24 mouse cellular contexts compared by ENCODE assay signal in the genomic region with DNA sequence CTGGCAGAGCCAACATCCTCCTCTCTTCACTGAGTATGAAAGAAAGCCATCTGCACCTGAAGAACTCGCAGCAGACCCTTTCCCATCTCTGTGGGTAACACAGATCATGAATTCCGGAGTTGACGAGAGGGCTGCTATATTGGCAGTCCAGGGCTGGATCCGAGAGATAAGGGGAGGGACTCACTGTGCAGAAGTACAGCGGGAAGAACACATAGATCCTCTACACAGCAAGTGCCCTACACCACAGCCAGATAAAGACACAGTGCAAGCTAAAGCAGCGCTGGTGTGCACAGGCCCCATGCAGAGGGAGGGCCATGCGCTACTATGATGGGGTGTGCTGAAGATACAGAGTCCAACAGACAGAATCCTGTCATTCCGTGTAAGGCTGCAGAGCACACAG. TPM values are rescaled to one million over a fixed set of nuclear protein-coding genes. Genes with fewer than 3 reads are reported as not detected.
DNase-seq lines count a peak whose midpoint lies in the region; ATAC-seq and TF ChIP-seq lines count a peak whose summit lies in the region.
"Had no signal": no experiment of that assay in that cellular context is flagged by ENCODE, and none has a peak within 500 bp of the region (broad histone marks: within the 10 kb centered on the region; RNA-seq: fewer than 3 reads in every experiment).

No protein-coding gene starts in this region.

- no peak overlapping the region for H3K27ac ChIP-seq in heart, embryonic 12.5 days (ENCODE audit: poor library complexity, severe bottlenecking)
- H3K27ac ChIP-seq in liver, embryonic 11.5 days (ENCODE audit: low read depth, low read length) = peak overlapping the region; percentile 75
- no peak overlapping the region for H3K27ac ChIP-seq in kidney, embryonic 14.5 days (ENCODE audit: low read depth, low read length)
- H3K27ac ChIP-seq in kidney, embryonic 16.5 days (ENCODE audit: low read length) = no peak overlapping the region
- H3K27ac ChIP-seq: forebrain, embryonic 15.5 days; neural tube, embryonic 12.5 days had no signal

- WGBS in heart, embryonic 12.5 days = 65% methylated on average over 8 of the region's 8 CpGs
- WGBS in liver, embryonic 11.5 days = 43% methylated on average over 8 of the region's 8 CpGs
- WGBS in kidney, embryonic 14.5 days = 87% methylated on average over 8 of the region's 8 CpGs
- 84% methylated on average over 8 of the region's 8 CpGs for WGBS in kidney, embryonic 16.5 days

- peaks cover 2% of the 10 kb centered on the region; the same call in 1 of the 2 replicates for H3K4me1 ChIP-seq in heart, embryonic 12.5 days (replicated peaks)
- H3K4me1 ChIP-seq in G1E (ENCODE audit: insufficient read depth, low read depth, low read length) = peaks cover 97% of the 10 kb centered on the region
- H3K4me1 ChIP-seq in liver, embryonic 11.5 days (replicated peaks; ENCODE audit: control insufficient read depth, insufficient read depth, low read length) = peaks cover 41% of the 10 kb centered on the region
- 0 out of 2 replicates have a peak, but pooled peaks cover 8% of the 10 kb centered on the region for H3K4me1 ChIP-seq in kidney, embryonic 14.5 days (ENCODE audit: control insufficient read depth, insufficient read depth, low read length)
- peaks cover 10% of the 10 kb centered on the region; the same call in 1 of the 2 replicates for H3K4me1 ChIP-seq in kidney, embryonic 16.5 days (ENCODE audit: insufficient read depth, low read length)

- H3K4me3 ChIP-seq in heart, embryonic 12.5 days = no peak overlapping the region
- peak overlapping the region; percentile 62; the same call in 1 of the 2 replicates for H3K4me3 ChIP-seq in G1E (ENCODE audit: low read depth, low read length)
- H3K4me3 ChIP-seq in liver, embryonic 11.5 days (ENCODE audit: low read depth, low read length) = no peak overlapping the region
- H3K4me3 ChIP-seq in kidney, embryonic 14.5 days (ENCODE audit: low read length) = no peak overlapping the region
- no peak overlapping the region for H3K4me3 ChIP-seq in kidney, embryonic 16.5 days (ENCODE audit: low read length)
- H3K4me3 ChIP-seq: forebrain, embryonic 15.5 days; megakaryocyte, embryonic 14.5 days; neural tube, embryonic 12.5 days had no signal

- DNase-seq in heart, adult 11 months = no peak
- DNase-seq in G1E (ENCODE audit: low spot score) = peak; percentile 75
- peak; percentile 84 for DNase-seq in MEL-GATA-1-ER (ENCODE audit: extremely low read depth, low read depth)
- no peak for DNase-seq in liver, embryonic 11.5 days (ENCODE audit: low spot score)
- no peak for DNase-seq in testis, postnatal 10 days (ENCODE audit: low spot score)
- DNase-seq: adrenal gland, postnatal 10 days; cerebellum, adult 11 months; cerebellum, postnatal 25 days; embryo, embryonic 11 days; gastrocnemius, postnatal 36 days; heart, postnatal 4 days; kidney, adult 18-20 months; kidney, postnatal 36 days; lung, adult 2 months; right cerebral cortex, adult 18-20 months; thymus, adult 18-20 months; thymus, postnatal 4 days had no signal

- no peaks in the 10 kb centered on the region for H3K9me3 ChIP-seq in heart, embryonic 12.5 days (replicated peaks)
- H3K9me3 ChIP-seq in G1E (replicated peaks) = no peaks in the 10 kb centered on the region
- H3K9me3 ChIP-seq in liver, embryonic 11.5 days (ENCODE audit: control insufficient read depth, low read length) = no peaks in the 10 kb centered on the region
- H3K9me3 ChIP-seq in kidney, embryonic 14.5 days (ENCODE audit: control insufficient read depth, low read length) = no peaks in the 10 kb centered on the region
- no peaks in the 10 kb centered on the region for H3K9me3 ChIP-seq in kidney, embryonic 16.5 days (ENCODE audit: low read length)
- H3K9me3 ChIP-seq: forebrain, embryonic 15.5 days; megakaryocyte, embryonic 14.5 days; neural tube, embryonic 12.5 days had no signal

- no peak overlapping the region for H3K4me2 ChIP-seq in heart, embryonic 12.5 days
- H3K4me2 ChIP-seq in liver, embryonic 11.5 days = peak overlapping the region; percentile 43
- no peak overlapping the region for H3K4me2 ChIP-seq in kidney, embryonic 14.5 days (replicated peaks; ENCODE audit: low read depth, low read length)
- no peak overlapping the region for H3K4me2 ChIP-seq in kidney, embryonic 16.5 days (replicated peaks; ENCODE audit: low read depth, low read length)
- H3K4me2 ChIP-seq: forebrain, embryonic 15.5 days; neural tube, embryonic 12.5 days had no signal

- H3K36me3 ChIP-seq in heart, embryonic 12.5 days = no peaks in the 10 kb centered on the region
- peaks cover 52% of the 10 kb centered on the region for H3K36me3 ChIP-seq in G1E (replicated peaks)
- no peaks in the 10 kb centered on the region for H3K36me3 ChIP-seq in liver, embryonic 11.5 days (ENCODE audit: control insufficient read depth, insufficient read depth, low read length)
- no peaks in the 10 kb centered on the region for H3K36me3 ChIP-seq in kidney, embryonic 14.5 days (ENCODE audit: control insufficient read depth, insufficient read depth, low read length)
- H3K36me3 ChIP-seq in kidney, embryonic 16.5 days (ENCODE audit: insufficient read depth, low read length) = no peaks in the 10 kb centered on the region
- H3K36me3 ChIP-seq: forebrain, embryonic 15.5 days; neural tube, embryonic 12.5 days had no signal

- no peak overlapping the region for H3K9ac ChIP-seq in heart, embryonic 12.5 days
- H3K9ac ChIP-seq in liver, embryonic 11.5 days (ENCODE audit: low read depth, low read length) = peak overlapping the region; percentile 34; the same call in 1 of the 2 replicates
- H3K9ac ChIP-seq in kidney, embryonic 14.5 days (ENCODE audit: low read depth, low read length) = no peak overlapping the region
- no peak overlapping the region for H3K9ac ChIP-seq in kidney, embryonic 16.5 days (replicated peaks; ENCODE audit: low read length)
- H3K9ac ChIP-seq: forebrain, embryonic 15.5 days; neural tube, embryonic 12.5 days had no signal

- no peak for TF ChIP-seq CTCF in G1E (IDR thresholded peaks at IDR 0.05; ENCODE audit: low read depth, low read length)

- H3K27me3 ChIP-seq in heart, embryonic 12.5 days (replicated peaks) = peaks cover 16% of the 10 kb centered on the region
- H3K27me3 ChIP-seq in G1E (ENCODE audit: insufficient read depth, low read length) = no peaks in the 10 kb centered on the region
- peaks cover 4% of the 10 kb centered on the region; the same call in 1 of the 2 replicates for H3K27me3 ChIP-seq in liver, embryonic 11.5 days (replicated peaks; ENCODE audit: control insufficient read depth, insufficient read depth, low read length)
- H3K27me3 ChIP-seq in kidney, embryonic 14.5 days (ENCODE audit: control insufficient read depth, insufficient read depth, low read length) = no peaks in the 10 kb centered on the region
- no peaks in the 10 kb centered on the region for H3K27me3 ChIP-seq in kidney, embryonic 16.5 days (ENCODE audit: insufficient read depth, low read length)
- H3K27me3 ChIP-seq: forebrain, embryonic 15.5 days; Patski had no signal

- ATAC-seq in heart, embryonic 12.5 days (ENCODE audit: insufficient number of reproducible peaks, low FRiP score) = 0 out of 2 replicates have a peak, but pooled peaks have one; percentile 42
- ATAC-seq in G1E (ENCODE audit: extremely low read depth, insufficient number of reproducible peaks, low FRiP score, poor library complexity, severe bottlenecking) = peak; percentile 74
- ATAC-seq in liver, embryonic 11.5 days (replicated peaks; ENCODE audit: low FRiP score) = peak; percentile 91
- ATAC-seq in kidney, embryonic 14.5 days (ENCODE audit: low FRiP score, low TSS enrichment) = no peak
- ATAC-seq in kidney, embryonic 16.5 days (ENCODE audit: low FRiP score, low TSS enrichment) = no peak
- ATAC-seq: forebrain, embryonic 15.5 days; Patski had no signal

RNA-seq across cellular contexts. Expression of a gene that starts 9.0 kb away (rescaled TPM):
- polyA plus RNA-seq in heart, embryonic 12.5 days (2016; fragmentation: Nextera tagmentation; extraction: Ambion mirVana) = 1.8 and 2.5 TPM in 2 replicates
- total RNA-seq in G1E (2014; fragmentation: Nextera tagmentation) = 41.8 and 44.4 TPM in 2 replicates
- total RNA-seq in G1E (2017) = 5.5 and 7.3 TPM in 2 replicates
- polyA plus RNA-seq in G1E (2012) = 53.1 and 54.0 TPM in 2 replicates
- polyA plus RNA-seq in liver, embryonic 11.5 days (2014; fragmentation: Nextera tagmentation; extraction: Ambion mirVana) = 5.8 and 6.1 TPM in 2 replicates
- polyA plus RNA-seq in kidney, embryonic 14.5 days (2014; fragmentation: Nextera tagmentation; extraction: Ambion mirVana) = 17.0 and 25.2 TPM in 2 replicates
- 33.5 and 37.0 TPM in 2 replicates for polyA plus RNA-seq in kidney, embryonic 16.5 days (2015; fragmentation: Nextera tagmentation; extraction: Ambion mirVana)

RNA-seq across cellular contexts. Expression of a gene that starts 14.1 kb away (rescaled TPM):
- polyA plus RNA-seq in heart, embryonic 12.5 days (2016; fragmentation: Nextera tagmentation; extraction: Ambion mirVana) = 33.9 and 35.7 TPM in 2 replicates
- total RNA-seq in G1E (2014; fragmentation: Nextera tagmentation) (29.3 and 50.6 TPM in 2 replicates), G1E (2017) (38.0 and 40.0 TPM in 2 replicates)
- polyA plus RNA-seq in G1E (2012) = 31.3 and 32.3 TPM in 2 replicates
- polyA plus RNA-seq in liver, embryonic 11.5 days (2014; fragmentation: Nextera tagmentation; extraction: Ambion mirVana) = 59.3 and 64.4 TPM in 2 replicates
- polyA plus RNA-seq in kidney, embryonic 14.5 days (2014; fragmentation: Nextera tagmentation; extraction: Ambion mirVana) = 40.9 and 46.6 TPM in 2 replicates
- polyA plus RNA-seq in kidney, embryonic 16.5 days (2015; fragmentation: Nextera tagmentation; extraction: Ambion mirVana) = 53.8 and 55.4 TPM in 2 replicates

RNA-seq across cellular contexts. Expression of a gene that starts 44.3 kb away (rescaled TPM):
- 86.1 and 87.1 TPM in 2 replicates for polyA plus RNA-seq in heart, embryonic 12.5 days (2016; fragmentation: Nextera tagmentation; extraction: Ambion mirVana)
- total RNA-seq in G1E (2014; fragmentation: Nextera tagmentation) = 44.8 and 53.1 TPM in 2 replicates
- 33.9 and 60.3 TPM in 2 replicates for total RNA-seq in G1E (2017)
- polyA plus RNA-seq in G1E (2012) = 153 and 156 TPM in 2 replicates
- 113 and 118 TPM in 2 replicates for polyA plus RNA-seq in liver, embryonic 11.5 days (2014; fragmentation: Nextera tagmentation; extraction: Ambion mirVana)
- polyA plus RNA-seq in kidney, embryonic 14.5 days (2014; fragmentation: Nextera tagmentation; extraction: Ambion mirVana) = 82.4 and 118 TPM in 2 replicates
- 107 and 108 TPM in 2 replicates for polyA plus RNA-seq in kidney, embryonic 16.5 days (2015; fragmentation: Nextera tagmentation; extraction: Ambion mirVana)

Comparison
In these comparisons a context has a peak if more than half of its experiments do, and no peak if none do; other contexts are left out.
1. ATAC-seq: peak in heart, embryonic 12.5 days (single experiment), G1E (single experiment) and liver, embryonic 11.5 days (single experiment); none in kidney, embryonic 14.5 days (single experiment) and kidney, embryonic 16.5 days (single experiment).
2. DNase-seq: peak in G1E (single experiment) and MEL-GATA-1-ER (single experiment); none in heart, adult 11 months (single experiment), liver, embryonic 11.5 days (single experiment) and testis, postnatal 10 days (single experiment).